Mouse (Mus musculus): ENCODE results near the gene Rasal1. TPM values are rescaled to one million over a fixed set of nuclear protein-coding genes. Genes with fewer than 3 reads are reported as not detected.

The Rasal1 gene
- polyA plus RNA-seq, 1 experiment from 2014 or later, result 0.34 TPM

GRCm38 (mm10) chr5:120618778-120619177 lies 29.8 kb upstream of the Rasal1 start:
- Histone ChIP-seq H3K4me2 (ENCODE audit: low read depth, low read length) (no peak overlapping the region), H3K4me3 (ENCODE audit: low read depth, low read length) (no peak overlapping the region), H3K36me3 (replicated peaks; ENCODE audit: control insufficient read depth, insufficient read depth, low read depth, low read length) (peaks cover 12% of the 10 kb centered on the region), H3K27me3 (ENCODE audit: control insufficient read depth, insufficient read depth, low read length) (no peaks in the 10 kb centered on the region), H3K27ac (replicated peaks; ENCODE audit: low read depth, low read length) (no peak overlapping the region), H3K4me1 (ENCODE audit: control insufficient read depth, insufficient read depth, low read length) (no peaks in the 10 kb centered on the region), H3K9ac (replicated peaks; ENCODE audit: low read length) (no peak overlapping the region), H3K9me3 (replicated peaks; ENCODE audit: control insufficient read depth, low read length) (no peaks in the 10 kb centered on the region)
- ATAC-seq (replicated peaks; ENCODE audit: insufficient number of reproducible peaks, low FRiP score, low TSS enrichment, low read depth) (no peak), DNase-seq (ENCODE audit: low spot score) (no peak)
- WGBS, result 81% methylated on average over 12 of the region's 12 CpGs

GRCm38 (mm10) chr5:120619201-120619600 lies 29.4 kb upstream of the Rasal1 start:
- Histone ChIP-seq H3K9ac (replicated peaks; ENCODE audit: low read length) (no peak overlapping the region), H3K4me3 (ENCODE audit: low read depth, low read length) (no peak overlapping the region), H3K27ac (replicated peaks; ENCODE audit: low read depth, low read length) (no peak overlapping the region), H3K4me2 (ENCODE audit: low read depth, low read length) (no peak overlapping the region), H3K9me3 (replicated peaks; ENCODE audit: control insufficient read depth, low read length) (no peaks in the 10 kb centered on the region), H3K36me3 (replicated peaks; ENCODE audit: control insufficient read depth, insufficient read depth, low read depth, low read length) (peaks cover 15% of the 10 kb centered on the region), H3K4me1 (ENCODE audit: control insufficient read depth, insufficient read depth, low read length) (no peaks in the 10 kb centered on the region), H3K27me3 (ENCODE audit: control insufficient read depth, insufficient read depth, low read length) (no peaks in the 10 kb centered on the region)
- ATAC-seq (replicated peaks; ENCODE audit: insufficient number of reproducible peaks, low FRiP score, low TSS enrichment, low read depth) (no peak), DNase-seq (ENCODE audit: low spot score) (peak; percentile 75)
- 26% methylated on average over 5 of the region's 5 CpGs for WGBS

- Histone ChIP-seq H3K4me2 (ENCODE audit: low read depth, low read length) (no peak overlapping the region), H3K27ac (replicated peaks; ENCODE audit: low read depth, low read length) (no peak overlapping the region), H3K27me3 (ENCODE audit: control insufficient read depth, insufficient read depth, low read length) (no peaks in the 10 kb centered on the region), H3K9me3 (replicated peaks; ENCODE audit: control insufficient read depth, low read length) (no peaks in the 10 kb centered on the region), H3K9ac (replicated peaks; ENCODE audit: low read length) (no peak overlapping the region), H3K36me3 (replicated peaks; ENCODE audit: control insufficient read depth, insufficient read depth, low read depth, low read length) (peaks cover 16% of the 10 kb centered on the region), H3K4me3 (ENCODE audit: low read depth, low read length) (no peak overlapping the region), H3K4me1 (ENCODE audit: control insufficient read depth, insufficient read depth, low read length) (no peaks in the 10 kb centered on the region)
- ATAC-seq (replicated peaks; ENCODE audit: insufficient number of reproducible peaks, low FRiP score, low TSS enrichment, low read depth) (no peak), DNase-seq (ENCODE audit: low spot score) (peak; percentile 83)
- WGBS, result 67% methylated on average over 18 of the region's 18 CpGs
These were observed 28.1 kb upstream of the Rasal1 start for GRCm38 (mm10) chr5:120620375-120621077.

- 95% methylated on average over 23 of the region's 23 CpGs for WGBS
- H3K36me3 ChIP-seq (replicated peaks; ENCODE audit: control insufficient read depth, insufficient read depth, low read depth, low read length), result peaks cover 16% of the 10 kb centered on the region
- no peaks in the 10 kb centered on the region for H3K27me3 ChIP-seq (ENCODE audit: control insufficient read depth, insufficient read depth, low read length)
- no peak overlapping the region for H3K4me2 ChIP-seq (ENCODE audit: low read depth, low read length)
- H3K27ac ChIP-seq (replicated peaks; ENCODE audit: low read depth, low read length), result no peak overlapping the region
- H3K4me1 ChIP-seq (ENCODE audit: control insufficient read depth, insufficient read depth, low read length), result no peaks in the 10 kb centered on the region
- ATAC-seq (replicated peaks; ENCODE audit: insufficient number of reproducible peaks, low FRiP score, low TSS enrichment, low read depth), result no peak
- H3K9ac ChIP-seq (replicated peaks; ENCODE audit: low read length), result no peak overlapping the region
- no peak overlapping the region for H3K4me3 ChIP-seq (ENCODE audit: low read depth, low read length)
- DNase-seq (ENCODE audit: low spot score), result no peak
- no peaks in the 10 kb centered on the region for H3K9me3 ChIP-seq (replicated peaks; ENCODE audit: control insufficient read depth, low read length)
These were observed 27.4 kb upstream of the Rasal1 start for GRCm38 (mm10) chr5:120621078-120621765.

GRCm38 (mm10) chr5:120621846-120622197 lies 26.8 kb upstream of the Rasal1 start:
- DNase-seq (ENCODE audit: low spot score) (no peak), ATAC-seq (replicated peaks; ENCODE audit: insufficient number of reproducible peaks, low FRiP score, low TSS enrichment, low read depth) (no peak)
- Histone ChIP-seq H3K27me3 (ENCODE audit: control insufficient read depth, insufficient read depth, low read length) (no peaks in the 10 kb centered on the region), H3K4me2 (ENCODE audit: low read depth, low read length) (no peak overlapping the region), H3K9ac (replicated peaks; ENCODE audit: low read length) (no peak overlapping the region), H3K36me3 (replicated peaks; ENCODE audit: control insufficient read depth, insufficient read depth, low read depth, low read length) (peaks cover 16% of the 10 kb centered on the region), H3K27ac (replicated peaks; ENCODE audit: low read depth, low read length) (no peak overlapping the region), H3K9me3 (replicated peaks; ENCODE audit: control insufficient read depth, low read length) (no peaks in the 10 kb centered on the region), H3K4me1 (ENCODE audit: control insufficient read depth, insufficient read depth, low read length) (no peaks in the 10 kb centered on the region), H3K4me3 (ENCODE audit: low read depth, low read length) (no peak overlapping the region)
- WGBS, result 90% methylated on average over 10 of the region's 10 CpGs

- H3K4me2 ChIP-seq (ENCODE audit: low read depth, low read length), result no peak overlapping the region
- no peak overlapping the region for H3K4me3 ChIP-seq (ENCODE audit: low read depth, low read length)
- WGBS, result 76% methylated on average over 5 of the region's 5 CpGs
- no peaks in the 10 kb centered on the region for H3K9me3 ChIP-seq (replicated peaks; ENCODE audit: control insufficient read depth, low read length)
- no peaks in the 10 kb centered on the region for H3K4me1 ChIP-seq (ENCODE audit: control insufficient read depth, insufficient read depth, low read length)
- H3K9ac ChIP-seq (replicated peaks; ENCODE audit: low read length), result no peak overlapping the region
- DNase-seq (ENCODE audit: low spot score) (no peak), ATAC-seq (replicated peaks; ENCODE audit: insufficient number of reproducible peaks, low FRiP score, low TSS enrichment, low read depth) (no peak)
- no peaks in the 10 kb centered on the region for H3K27me3 ChIP-seq (ENCODE audit: control insufficient read depth, insufficient read depth, low read length)
- peaks cover 16% of the 10 kb centered on the region for H3K36me3 ChIP-seq (replicated peaks; ENCODE audit: control insufficient read depth, insufficient read depth, low read depth, low read length)
- H3K27ac ChIP-seq (replicated peaks; ENCODE audit: low read depth, low read length), result no peak overlapping the region
These were observed 26.3 kb upstream of the Rasal1 start for GRCm38 (mm10) chr5:120622198-120622851.

GRCm38 (mm10) chr5:120624427-120624826 lies 24.2 kb upstream of the Rasal1 start:
- H3K9me3 ChIP-seq (replicated peaks; ENCODE audit: control insufficient read depth, low read length), result no peaks in the 10 kb centered on the region
- DNase-seq (ENCODE audit: low spot score), result no peak
- H3K27ac ChIP-seq (replicated peaks; ENCODE audit: low read depth, low read length), result no peak overlapping the region
- H3K36me3 ChIP-seq (replicated peaks; ENCODE audit: control insufficient read depth, insufficient read depth, low read depth, low read length), result peaks cover 11% of the 10 kb centered on the region
- H3K4me1 ChIP-seq (ENCODE audit: control insufficient read depth, insufficient read depth, low read length), result no peaks in the 10 kb centered on the region
- H3K4me3 ChIP-seq (ENCODE audit: low read depth, low read length), result no peak overlapping the region
- WGBS, result 95% methylated on average over 10 of the region's 10 CpGs
- no peak overlapping the region for H3K4me2 ChIP-seq (ENCODE audit: low read depth, low read length)
- ATAC-seq (replicated peaks; ENCODE audit: insufficient number of reproducible peaks, low FRiP score, low TSS enrichment, low read depth), result no peak
- no peaks in the 10 kb centered on the region for H3K27me3 ChIP-seq (ENCODE audit: control insufficient read depth, insufficient read depth, low read length)
- no peak overlapping the region for H3K9ac ChIP-seq (replicated peaks; ENCODE audit: low read length)

- ATAC-seq (replicated peaks; ENCODE audit: insufficient number of reproducible peaks, low FRiP score, low TSS enrichment, low read depth) (no peak), DNase-seq (ENCODE audit: low spot score) (peak; percentile 61)
- Histone ChIP-seq H3K4me3 (ENCODE audit: low read depth, low read length) (no peak overlapping the region), H3K9ac (replicated peaks; ENCODE audit: low read length) (no peak overlapping the region), H3K27me3 (ENCODE audit: control insufficient read depth, insufficient read depth, low read length) (peaks cover 3% of the 10 kb centered on the region; the same call in 1 of the 2 replicates), H3K9me3 (replicated peaks; ENCODE audit: control insufficient read depth, low read length) (no peaks in the 10 kb centered on the region), H3K4me1 (ENCODE audit: control insufficient read depth, insufficient read depth, low read length) (no peaks in the 10 kb centered on the region), H3K36me3 (replicated peaks; ENCODE audit: control insufficient read depth, insufficient read depth, low read depth, low read length) (peaks cover 8% of the 10 kb centered on the region), H3K27ac (replicated peaks; ENCODE audit: low read depth, low read length) (no peak overlapping the region), H3K4me2 (ENCODE audit: low read depth, low read length) (no peak overlapping the region)
- 28% methylated on average over 18 of the region's 19 CpGs for WGBS
These were observed 22.2 kb upstream of the Rasal1 start for GRCm38 (mm10) chr5:120626399-120626798.
